Comparison of ENCODE assay signal across 12 mouse cellular contexts in genomic region chr5:139285383-139286067, GRCm38 (mm10). TPM values are rescaled to one million over a fixed set of nuclear protein-coding genes. Genes with fewer than 3 reads are reported as not detected.
DNase-seq lines count a peak whose midpoint lies in the region; ATAC-seq and TF ChIP-seq lines count a peak whose summit lies in the region.
"Had no signal": no experiment of that assay in that cellular context is flagged by ENCODE, and none has a peak within 500 bp of the region (broad histone marks: within the 10 kb centered on the region; RNA-seq: fewer than 3 reads in every experiment).

No protein-coding gene starts in this region.

- peaks cover 5% of the 10 kb centered on the region for H3K4me1 ChIP-seq in testis, adult 2 months (ENCODE audit: control insufficient read depth, insufficient read depth, low read length)
- peaks cover 30% of the 10 kb centered on the region for H3K4me1 ChIP-seq in liver, embryonic 16.5 days (ENCODE audit: control insufficient read depth, low read depth, low read length)

- intact Hi-C loops in left cerebral cortex, postnatal 4 days (cut with DNase I), result no loop called here

- no peak overlapping the region for H3K4me3 ChIP-seq in layer of hippocampus, adult 2 months
- no peak overlapping the region for H3K4me3 ChIP-seq in testis, adult 2 months (ENCODE audit: control insufficient read depth, low read depth, low read length)
- H3K4me3 ChIP-seq in liver, embryonic 16.5 days (ENCODE audit: low read depth, low read length), result no peak overlapping the region

- WGBS in liver, embryonic 16.5 days (ENCODE audit: insufficient replicate concordance), result 31% methylated on average over 8 of the region's 8 CpGs

- peak overlapping the region; percentile 84 for H3K27ac ChIP-seq in layer of hippocampus, adult 2 months
- H3K27ac ChIP-seq in testis, adult 2 months (ENCODE audit: control insufficient read depth, insufficient read depth, low read depth, low read length), result no peak overlapping the region
- H3K27ac ChIP-seq in liver, embryonic 16.5 days (ENCODE audit: low read length), result peak overlapping the region; percentile 67

- no peaks in the 10 kb centered on the region for H3K9me3 ChIP-seq in liver, embryonic 16.5 days (replicated peaks; ENCODE audit: control insufficient read depth, low read length)

- TF ChIP-seq POLR2A in testis, adult 2 months (IDR thresholded peaks at IDR 0.05; ENCODE audit: control insufficient read depth, low read depth, low read length), result 0 out of 2 replicates have a peak, but pooled peaks have one; percentile 9

- no peak overlapping the region for H3K9ac ChIP-seq in liver, embryonic 16.5 days (ENCODE audit: low read depth, low read length)

- no peak for TF ChIP-seq CTCF in layer of hippocampus, adult 2 months (conservative IDR thresholded peaks at IDR 0.05)
- TF ChIP-seq CTCF in testis, adult 2 months (IDR thresholded peaks at IDR 0.05; ENCODE audit: control insufficient read depth, insufficient read depth, insufficient replicate concordance, low read depth, low read length), result no peak

- no peak overlapping the region for H3K4me2 ChIP-seq in liver, embryonic 16.5 days (ENCODE audit: low read depth, low read length)

- H3K36me3 ChIP-seq in testis, adult 2 months (ENCODE audit: control insufficient read depth, insufficient read depth, low read length), result no peaks in the 10 kb centered on the region
- no peaks in the 10 kb centered on the region for H3K36me3 ChIP-seq in liver, embryonic 16.5 days (ENCODE audit: control insufficient read depth, insufficient read depth)

- no peaks in the 10 kb centered on the region for H3K27me3 ChIP-seq in testis, adult 2 months (ENCODE audit: control insufficient read depth, insufficient read depth, low read length)
- H3K27me3 ChIP-seq in liver, embryonic 16.5 days (ENCODE audit: control insufficient read depth, insufficient read depth, low read depth, low read length), result no peaks in the 10 kb centered on the region

- ATAC-seq in liver, embryonic 16.5 days (ENCODE audit: low read depth), result no peak
- ATAC-seq in megakaryocyte progenitor cell, adult 5-6 weeks (replicated peaks; ENCODE audit: poor library complexity), result no peak

- no peak for DNase-seq in layer of hippocampus, adult 2 months (ENCODE audit: low spot score in 2 of 2)
- DNase-seq in layer of hippocampus, postnatal 25 days (ENCODE audit: extremely low spot score in 1 of 2, low spot score in 1 of 2), result no peak
- no peak for DNase-seq in testis, postnatal 14 days (ENCODE audit: low spot score)
- no peak for DNase-seq in embryo, embryonic 10 days (ENCODE audit: low spot score)
- no peak for DNase-seq in left cerebral cortex, postnatal 4 days
- DNase-seq: gastrocnemius, postnatal 14 days; kidney, adult 18-20 months; lung, adult 2 months; right cerebral cortex, postnatal 4 days had no signal

RNA-seq across cellular contexts. Expression of gene Get4, which starts 33.4 kb away (rescaled TPM):
- total RNA-seq in layer of hippocampus, adult 2 months (2021), result 10 to 100 TPM; 52.5 to 53.8 TPM
- 10 to 100 TPM; 45.2 to 55.3 TPM for total RNA-seq in layer of hippocampus, postnatal 25 days (2021)
- polyA plus RNA-seq in testis, adult 2 months (2012; rRNA removed), result 117 and 150 TPM in 2 replicates
- polyA plus RNA-seq in liver, embryonic 16.5 days (2015; fragmentation: Nextera tagmentation; extraction: Ambion mirVana), result 90.0 and 98.0 TPM in 2 replicates
- total RNA-seq in megakaryocyte progenitor cell, adult 5-6 weeks (2015), result 23.0 and 39.2 TPM in 2 replicates
- 17.4 and 27.4 TPM in 2 replicates for total RNA-seq in megakaryocyte progenitor cell, adult 5-6 weeks (2017)
- total RNA-seq in left cerebral cortex, postnatal 4 days (2021), result 10 to 100 TPM; 54.8 to 59.8 TPM

RNA-seq across cellular contexts. Expression of gene Adap1, which starts 39.9 kb away (rescaled TPM):
- 100 to 1,000 TPM; 162 to 171 TPM for total RNA-seq in layer of hippocampus, adult 2 months (2021)
- total RNA-seq in layer of hippocampus, postnatal 25 days (2021), result 100 to 1,000 TPM; 207 to 215 TPM
- 7.8 and 8.7 TPM in 2 replicates for polyA plus RNA-seq in testis, adult 2 months (2012; rRNA removed)
- polyA plus RNA-seq in liver, embryonic 16.5 days (2015; fragmentation: Nextera tagmentation; extraction: Ambion mirVana), result 1.1 and 1.3 TPM in 2 replicates
- total RNA-seq in megakaryocyte progenitor cell, adult 5-6 weeks (2015), result 23.8 and 27.4 TPM in 2 replicates
- 29.9 and 47.0 TPM in 2 replicates for total RNA-seq in megakaryocyte progenitor cell, adult 5-6 weeks (2017)
- total RNA-seq in left cerebral cortex, postnatal 4 days (2021), result 100 to 1,000 TPM; 219 to 247 TPM
